Mouse (Mus musculus) adrenal gland, postnatal 4 days (tissue): ENCODE data around the gene Crispld2. TPM values are rescaled to one million over a fixed set of nuclear protein-coding genes. Genes with fewer than 3 reads are reported as not detected.

Source experiments
- DNase-seq, 2 experiments: peaks; one replicate each; pipeline ENCODE4 v3.0.0; 2021 to 2022; ENCODE audit warnings: low spot score in 2 of 2, mixed read lengths in 2 of 2
- total RNA-seq, 2 experiments: library from RNA; stranded (reverse); gene quantifications; 2 replicates each; pipeline ENCODE4 v1.2.3; 2021

Gene Crispld2
- total RNA-seq, 2 experiments from 2014 or later: 9.9 to 11.7 TPM

DNA sequence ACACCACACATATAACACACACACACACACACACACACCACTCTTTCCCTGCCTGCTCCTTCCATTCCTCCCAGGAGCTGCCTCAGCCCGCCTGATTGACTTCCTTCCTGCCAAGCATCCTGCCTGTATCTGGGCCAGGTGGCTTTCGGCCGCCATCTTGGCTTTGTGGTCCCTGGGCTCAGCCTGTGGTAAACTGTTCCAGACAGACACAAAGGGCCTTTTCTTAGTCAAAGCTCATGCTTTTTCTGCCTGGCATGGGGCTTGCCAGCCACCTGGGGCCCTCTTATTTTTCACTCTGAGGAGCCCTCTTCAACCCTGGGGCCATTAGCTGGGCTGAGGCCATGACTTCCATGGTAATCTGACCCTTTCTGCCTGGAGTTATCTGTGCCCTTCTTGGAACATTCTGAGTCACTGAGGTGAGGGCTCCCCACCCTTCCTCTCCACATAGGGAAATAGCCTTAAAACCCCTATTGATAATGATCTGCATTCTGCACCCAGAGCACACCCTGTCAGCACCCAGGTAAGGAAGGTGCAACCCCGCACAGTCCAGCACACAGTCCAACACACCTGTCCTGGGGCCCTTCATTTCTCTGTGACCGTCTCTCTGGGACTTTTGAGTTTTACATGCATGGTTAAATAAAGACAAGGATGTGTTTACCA lies 40.4 kb downstream of the Crispld2 start:
- no peak for DNase-seq

DNA sequence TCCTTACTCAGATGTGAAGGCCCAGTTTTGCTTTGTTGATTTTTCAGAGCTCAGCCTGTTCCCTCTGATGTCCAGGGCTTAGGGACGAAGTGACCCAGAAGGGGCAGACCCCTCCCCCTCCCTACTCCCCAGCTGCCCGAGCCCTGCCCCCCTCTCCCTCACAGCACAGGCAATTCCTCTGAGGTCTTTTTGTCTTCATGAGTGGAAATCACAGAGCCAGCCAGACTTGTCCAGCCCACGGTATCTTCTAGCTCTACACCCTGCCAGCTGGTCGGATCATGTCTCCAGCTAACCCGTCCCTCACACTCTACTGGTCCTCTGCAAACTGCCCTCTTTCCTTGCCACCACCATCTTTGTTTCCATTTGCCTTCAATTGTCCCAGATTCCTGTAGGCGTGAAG lies 42.2 kb downstream of the Crispld2 start:
- DNase-seq: no peak

DNA sequence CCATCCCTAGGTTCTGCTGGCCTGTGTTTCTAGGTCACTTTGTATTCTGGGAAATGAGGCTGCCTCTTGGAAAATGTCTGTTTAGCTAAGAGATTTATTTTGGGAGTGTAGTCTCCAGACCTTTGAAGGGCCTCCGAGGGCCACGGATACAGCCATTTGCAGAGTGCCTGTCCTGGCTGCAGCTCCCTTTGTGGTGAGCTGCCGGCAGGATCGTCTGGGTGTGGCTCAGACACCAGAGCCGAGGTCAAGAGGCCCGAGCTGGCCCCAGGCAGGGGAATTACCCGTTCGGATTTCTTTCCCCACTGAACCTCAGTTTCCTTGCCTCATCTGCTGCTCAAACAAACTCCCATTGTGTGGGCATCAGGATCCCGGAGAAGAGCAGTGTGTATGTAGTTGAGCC lies 43.9 kb downstream of the Crispld2 start:
- DNase-seq: no peak

DNA sequence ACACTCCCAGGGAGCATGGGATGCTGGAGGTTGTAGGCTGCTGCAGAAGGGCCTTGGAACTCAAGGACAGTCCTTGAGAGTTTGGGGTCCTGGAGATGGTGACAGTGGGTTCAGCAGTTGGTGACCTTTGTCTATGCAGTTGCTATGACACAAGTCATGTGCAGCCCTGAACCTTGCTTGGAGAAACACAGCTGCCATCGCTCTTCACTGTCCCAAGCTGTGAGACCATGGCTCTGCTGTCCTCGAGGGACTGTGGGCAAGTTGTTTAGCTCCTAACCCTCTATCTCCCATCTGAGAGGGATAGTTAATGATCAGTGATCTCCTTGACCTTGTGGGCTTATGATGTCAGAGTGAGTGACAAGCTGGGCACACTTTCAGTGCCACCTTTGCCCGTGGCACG lies 44.3 kb downstream of the Crispld2 start:
- no peak for DNase-seq

DNA sequence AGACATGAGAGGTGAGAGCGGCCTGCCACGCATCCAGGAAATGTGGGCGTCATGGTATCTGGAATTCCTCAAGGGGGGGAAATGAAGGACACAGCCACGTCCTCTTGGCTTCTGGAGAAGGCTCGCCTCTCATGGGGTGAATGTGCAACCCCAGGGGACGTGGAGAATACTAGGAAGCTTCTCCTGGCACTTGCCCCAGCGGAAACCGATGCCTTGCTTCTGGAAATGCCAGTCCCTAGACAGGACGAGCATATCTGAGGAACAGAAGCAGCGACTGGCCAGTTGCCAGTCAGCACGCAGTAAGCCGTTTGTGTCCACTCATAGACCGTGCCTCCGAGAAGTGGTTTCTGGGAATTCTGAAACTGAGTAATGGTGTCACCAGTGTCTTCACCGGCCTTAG lies 45.0 kb downstream of the Crispld2 start:
- no peak for DNase-seq

DNA sequence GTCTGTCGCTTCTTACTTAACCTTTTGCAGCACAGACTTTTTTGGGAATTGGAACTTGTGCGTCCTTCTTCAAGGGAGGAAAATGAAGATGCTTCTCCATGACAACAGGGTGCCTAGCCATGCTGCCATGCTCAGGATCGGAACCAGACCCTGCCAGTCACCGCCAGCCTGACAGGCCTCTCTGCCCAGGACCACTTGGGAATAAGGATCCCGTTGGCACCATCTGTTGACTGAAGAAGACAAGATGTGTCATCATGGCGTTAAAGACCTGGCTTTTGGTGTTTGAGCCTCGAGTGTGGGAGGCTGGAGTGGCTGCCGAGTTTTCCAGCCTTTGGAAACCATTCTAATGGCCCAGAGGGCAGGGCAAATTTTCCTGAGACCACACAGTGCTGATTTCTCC lies 45.4 kb downstream of the Crispld2 start:
- DNase-seq: no peak

DNA sequence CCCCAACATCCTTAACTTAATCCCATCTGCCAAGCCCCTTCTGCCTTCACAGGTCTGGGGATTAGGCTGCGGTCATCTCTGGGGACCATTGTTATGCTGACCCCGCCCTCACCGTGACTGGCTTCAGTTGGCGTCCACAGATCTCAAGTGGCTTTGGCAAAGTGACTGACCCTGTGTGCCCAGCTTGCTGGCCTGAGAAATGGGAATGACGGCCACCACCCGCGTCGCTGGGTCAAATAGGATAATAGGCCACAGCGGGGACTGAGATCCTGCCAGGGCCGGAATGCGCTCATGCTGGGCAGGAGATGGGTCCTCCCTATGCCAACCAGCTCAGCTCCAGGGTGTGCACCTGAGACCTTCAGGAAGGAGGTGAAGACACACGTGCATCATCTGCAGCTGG lies 46.5 kb downstream of the Crispld2 start:
- DNase-seq: no peak

DNA sequence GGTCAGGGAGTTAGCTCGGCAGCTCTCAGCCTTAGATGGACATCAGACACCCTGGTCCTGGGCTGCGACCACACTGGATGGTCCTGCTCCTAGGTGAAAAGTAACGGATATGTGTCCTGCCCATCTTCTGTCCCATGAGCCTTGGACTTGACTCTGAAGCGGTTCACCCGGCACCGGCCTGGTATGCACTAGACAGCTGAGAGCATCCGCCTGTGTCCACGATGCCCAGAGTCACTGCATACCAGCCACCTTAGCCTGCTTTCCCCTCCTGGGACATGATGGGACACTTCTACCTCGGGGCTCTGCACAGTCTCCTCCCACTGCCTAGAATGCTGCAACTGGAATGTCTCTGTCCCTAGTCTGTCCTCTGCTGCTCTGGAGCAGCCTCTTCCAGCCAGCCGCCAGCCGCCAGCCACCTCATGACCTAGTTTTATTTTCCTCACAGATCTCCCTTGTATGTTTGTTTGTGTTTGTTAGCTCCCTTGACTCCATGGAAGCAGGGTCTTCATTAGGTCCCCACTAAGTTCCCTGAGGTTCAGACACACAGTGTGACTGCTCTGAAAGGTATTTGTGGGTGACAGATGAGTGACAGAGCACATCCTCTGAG lies 47.2 kb downstream of the Crispld2 start:
- DNase-seq: no peak

DNA sequence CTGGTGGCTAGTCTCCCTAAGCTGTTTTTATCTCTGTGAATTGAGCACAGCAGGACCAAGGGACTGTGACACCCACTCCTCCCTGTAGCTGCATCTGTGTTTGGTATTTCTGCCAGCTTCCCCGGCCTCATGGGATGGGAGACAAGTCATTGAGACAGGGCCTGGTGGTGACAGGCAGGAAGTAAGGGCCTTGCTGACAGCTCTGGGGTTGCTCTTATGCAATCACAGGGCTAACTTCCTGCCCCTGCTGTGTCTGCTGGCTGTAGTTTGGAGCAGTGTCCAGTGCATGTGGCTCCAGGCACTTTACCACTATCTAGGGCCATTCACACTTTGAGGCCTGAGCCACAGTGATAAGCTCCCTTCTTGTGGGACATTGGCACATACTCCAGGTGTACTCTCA lies 48.6 kb downstream of the Crispld2 start:
- DNase-seq: no peak

DNA sequence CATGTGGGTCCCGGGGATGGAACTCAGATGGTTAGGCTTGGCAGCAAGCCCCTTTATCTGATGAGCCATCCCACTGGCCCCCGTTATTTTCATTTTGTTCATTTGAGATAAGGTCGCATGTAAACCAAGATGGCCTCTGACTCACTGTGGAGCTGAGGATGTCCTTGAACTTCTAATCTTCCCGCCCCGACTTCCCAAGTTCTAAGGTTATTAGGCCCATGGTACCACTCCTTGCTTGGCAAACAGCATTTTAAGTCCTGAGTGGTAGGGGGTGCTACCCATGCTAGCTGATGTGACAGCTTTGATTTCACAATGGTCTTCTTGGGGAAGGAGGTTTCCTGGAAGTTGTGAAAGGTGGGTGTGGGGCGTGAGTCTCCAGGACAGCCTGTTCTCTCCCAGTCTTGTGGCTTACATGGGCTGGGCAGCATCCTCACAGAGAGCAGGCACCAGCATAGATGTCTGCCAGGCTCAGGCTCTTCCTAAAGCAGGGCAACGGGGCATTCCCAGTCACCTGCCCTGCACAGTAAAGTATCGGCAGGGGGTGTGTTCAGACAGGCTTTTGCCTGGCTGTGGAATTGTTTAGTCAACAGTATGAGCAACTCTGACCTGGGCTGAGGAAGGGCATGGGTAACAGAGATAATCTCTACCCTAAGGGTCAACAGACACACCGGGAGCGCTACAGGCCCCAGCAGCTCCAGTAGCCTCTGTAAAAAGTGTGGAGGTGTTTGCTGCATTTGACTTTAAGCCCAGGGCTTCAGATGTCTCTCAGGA lies 50.5 kb downstream of the Crispld2 start:
- DNase-seq: no peak

DNA sequence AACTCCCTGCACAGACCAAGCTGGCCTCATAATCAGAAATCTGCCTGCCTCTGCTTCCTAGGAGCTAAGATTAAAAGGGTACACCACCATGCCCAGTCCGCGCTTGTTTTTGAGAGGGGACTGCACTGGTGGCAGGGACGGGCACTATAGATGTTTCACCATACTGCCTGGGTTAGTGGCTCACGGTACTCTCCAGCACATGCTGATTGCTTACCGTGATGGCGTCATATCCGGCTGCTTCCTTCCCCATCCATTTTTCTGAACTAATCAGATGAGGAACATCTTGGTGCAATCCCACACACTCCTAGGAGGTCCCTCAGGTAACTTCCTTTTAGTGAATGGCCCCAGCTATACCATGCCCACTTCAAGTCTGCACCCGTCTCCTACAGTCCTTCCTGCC lies 52.7 kb downstream of the Crispld2 start:
- DNase-seq: no peak

DNA sequence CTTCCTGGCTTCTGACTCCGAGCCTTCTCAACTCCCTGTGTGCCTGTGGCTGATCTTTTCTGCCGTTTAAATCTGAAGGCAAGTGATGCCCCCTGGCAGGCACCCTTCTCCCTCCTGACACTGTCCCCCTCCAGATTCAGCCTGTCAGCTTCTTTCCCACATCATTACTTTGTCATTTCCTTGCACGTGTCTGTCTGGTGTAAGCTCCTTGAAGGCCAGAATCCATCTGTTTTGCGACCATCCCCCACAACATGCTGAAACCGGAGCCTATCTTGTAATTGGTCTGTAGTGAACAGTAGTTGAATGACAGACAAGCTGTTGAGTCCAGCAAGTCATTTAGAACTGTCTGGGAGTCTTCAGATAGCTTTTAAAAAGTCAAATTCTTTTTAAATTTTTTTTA lies 53.2 kb downstream of the Crispld2 start:
- no peak for DNase-seq

DNA sequence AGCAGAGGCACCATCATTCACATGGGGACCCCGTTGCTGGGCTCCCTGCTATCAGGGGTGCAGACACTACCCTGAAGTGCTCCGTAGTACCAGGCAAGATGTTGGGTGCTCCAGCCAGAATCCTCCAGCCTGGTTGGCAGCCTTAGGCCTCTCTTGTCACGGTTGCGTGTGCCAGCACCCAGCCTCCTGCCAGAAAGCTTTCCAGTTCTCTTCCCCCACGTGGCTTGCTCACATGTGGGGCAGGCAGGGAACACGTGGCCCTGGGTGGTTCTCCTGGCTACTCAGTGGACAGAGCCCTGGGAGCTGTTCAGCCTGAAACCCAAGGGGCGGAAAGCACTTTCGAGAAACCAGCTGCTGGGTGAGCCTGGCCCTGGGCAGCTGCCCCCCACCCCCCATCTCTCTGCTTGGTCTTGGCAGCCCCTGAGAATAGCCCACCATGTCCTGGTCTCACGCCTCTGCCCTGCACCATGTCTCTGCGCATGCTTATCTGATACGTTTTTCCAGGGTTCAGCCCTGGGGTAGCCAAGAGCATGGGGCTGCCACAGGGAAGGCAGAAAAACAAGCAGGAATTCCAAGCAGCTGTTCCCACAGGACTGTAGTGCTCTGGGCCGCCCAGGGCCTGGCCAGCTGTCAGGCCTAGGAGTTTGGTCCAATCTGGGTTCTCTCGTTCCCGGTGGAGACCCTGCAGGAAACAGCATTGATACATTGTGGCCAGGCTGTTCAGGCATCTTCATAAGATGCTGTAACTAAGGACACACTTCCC lies 54.2 kb downstream of the Crispld2 start:
- no peak for DNase-seq

DNA sequence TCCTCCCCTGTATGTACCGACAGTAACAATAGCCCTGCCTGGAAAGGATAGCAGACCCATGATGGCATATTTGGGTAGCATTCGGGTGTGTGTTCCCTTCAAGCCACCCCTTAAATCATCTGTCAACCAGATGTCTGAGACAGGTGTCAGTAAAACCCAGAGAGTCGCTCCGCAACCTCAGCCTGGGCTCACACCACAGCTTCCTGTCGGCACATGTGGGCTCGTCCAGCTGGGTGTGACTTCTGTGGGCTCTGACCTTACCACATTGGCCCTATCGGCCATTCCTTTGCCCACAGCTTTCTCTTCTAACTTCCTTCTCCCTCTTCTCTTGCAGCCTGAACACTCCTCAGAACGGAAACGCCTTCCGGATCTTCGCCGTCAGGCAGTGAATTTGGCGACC lies 57.7 kb downstream of the Crispld2 start:
- no peak for DNase-seq

DNA sequence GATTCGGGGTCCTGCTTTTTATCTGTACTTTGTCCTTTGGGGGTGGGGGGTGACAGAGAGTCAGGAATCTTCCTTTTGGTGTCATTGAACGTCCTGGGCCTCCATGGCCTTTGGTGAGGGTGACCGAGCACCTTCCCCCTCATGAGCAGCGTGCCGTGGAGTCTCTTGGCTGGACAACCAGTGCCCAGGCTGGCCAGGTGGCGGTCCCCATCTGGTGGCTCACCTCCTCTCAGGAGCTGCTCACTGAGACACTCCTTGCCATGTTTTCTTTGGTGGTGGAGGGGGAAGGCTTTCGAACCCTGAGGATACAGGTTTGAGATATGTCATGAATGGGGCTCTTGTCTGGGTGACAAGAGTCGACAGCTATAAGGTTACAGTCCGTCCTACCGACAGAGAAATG lies 58.1 kb downstream of the Crispld2 start:
- DNase-seq: no peak

DNA sequence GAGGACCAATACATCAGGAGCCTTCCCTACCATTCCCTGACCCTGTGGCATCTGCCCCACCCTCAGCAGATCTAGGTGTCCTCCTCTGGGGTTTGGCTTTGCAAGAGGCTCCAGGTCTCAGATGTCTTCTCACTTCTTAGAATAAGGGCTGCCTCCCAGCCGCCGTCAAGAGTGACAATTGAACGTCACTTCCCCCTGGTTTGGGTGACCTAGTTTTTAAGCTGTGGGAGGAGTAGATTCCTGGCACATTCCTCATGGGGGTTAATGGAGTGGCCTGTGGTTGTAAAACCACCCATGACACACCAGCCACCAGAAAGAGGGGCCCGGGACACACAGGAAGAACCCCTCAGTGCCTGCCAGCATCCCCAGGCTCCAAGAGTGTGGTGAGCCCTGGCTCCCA lies 58.8 kb downstream of the Crispld2 start:
- DNase-seq: no peak

DNA sequence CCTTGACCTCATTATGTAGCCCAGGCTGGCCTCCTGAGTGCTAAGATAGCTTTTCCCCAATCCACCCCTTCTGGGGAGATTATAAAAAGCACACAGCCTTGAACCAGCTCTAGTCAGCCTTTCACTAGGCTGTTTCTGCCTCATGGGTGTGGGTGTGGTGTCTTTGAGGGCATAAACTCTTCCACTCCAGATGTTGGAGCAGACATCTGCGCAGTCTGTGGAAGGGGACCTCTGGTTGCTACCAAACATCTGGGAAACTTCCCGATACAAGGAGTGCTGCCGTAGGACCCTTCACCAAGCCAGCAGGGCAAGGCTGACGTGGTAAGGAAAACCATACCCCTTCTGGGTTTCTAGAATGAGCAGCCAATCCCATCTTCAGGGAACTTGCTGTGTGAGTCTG lies 59.7 kb downstream of the Crispld2 start:
- no peak for DNase-seq

DNA sequence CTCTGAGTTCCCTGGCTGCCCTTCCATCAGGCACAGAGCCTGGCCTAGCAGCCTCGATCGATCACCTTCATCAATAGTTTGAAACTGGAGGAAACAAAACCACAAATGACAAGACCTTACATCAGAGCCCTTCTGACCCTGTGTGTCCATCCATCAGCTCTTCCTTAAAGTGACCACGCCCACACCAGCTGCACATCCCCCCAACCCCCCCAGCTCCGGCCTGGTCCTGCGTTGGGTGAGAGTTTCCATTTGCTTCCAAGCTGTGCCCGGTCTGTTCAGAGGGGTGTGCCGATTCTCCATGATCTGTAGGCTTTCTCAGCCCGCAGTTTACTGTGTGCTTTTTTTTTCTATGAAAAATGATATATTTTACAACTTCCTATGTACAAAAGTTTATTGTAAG lies 60.1 kb downstream of the Crispld2 start:
- DNase-seq: no peak

DNA sequence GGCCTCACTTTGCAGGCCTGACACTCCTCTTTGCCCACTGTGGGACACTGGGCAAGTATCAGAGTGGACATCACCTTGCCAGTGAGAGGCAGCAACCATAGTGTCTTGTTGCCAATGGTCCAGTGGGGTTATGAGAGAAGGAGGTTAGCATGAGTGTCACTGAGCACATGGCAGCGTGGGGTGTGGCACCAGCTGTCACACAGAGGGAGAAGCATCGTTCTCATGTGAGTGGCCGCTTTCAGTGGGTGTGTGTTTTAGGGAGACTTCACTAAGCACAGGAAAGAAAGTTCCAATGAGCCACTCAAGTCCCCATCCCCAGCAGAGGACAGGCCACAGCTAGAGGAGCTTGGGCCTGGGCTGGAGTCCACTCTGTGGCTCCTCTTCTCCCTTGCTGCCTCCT lies 62.6 kb downstream of the Crispld2 start:
- DNase-seq: no peak

DNA sequence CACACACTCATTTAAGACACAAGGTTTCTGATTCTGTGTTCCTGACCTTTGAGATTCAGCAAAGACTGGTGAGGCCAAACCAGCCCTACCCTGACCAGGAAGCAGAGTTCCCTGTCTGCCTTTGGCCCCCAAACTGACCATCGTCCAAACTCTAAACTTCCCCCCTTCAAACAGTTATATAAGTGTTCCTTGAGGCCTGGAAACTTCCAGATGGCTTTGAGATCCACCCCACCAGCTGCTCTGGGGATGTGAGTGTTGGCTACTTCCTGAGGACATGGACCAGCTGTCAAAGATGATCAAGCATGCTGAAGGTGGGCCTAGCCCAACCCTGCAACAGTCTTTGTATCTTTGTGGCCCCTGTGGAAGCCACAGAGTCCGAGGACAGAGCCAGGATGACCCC lies 64.8 kb downstream of the Crispld2 start:
- no peak for DNase-seq

DNA sequence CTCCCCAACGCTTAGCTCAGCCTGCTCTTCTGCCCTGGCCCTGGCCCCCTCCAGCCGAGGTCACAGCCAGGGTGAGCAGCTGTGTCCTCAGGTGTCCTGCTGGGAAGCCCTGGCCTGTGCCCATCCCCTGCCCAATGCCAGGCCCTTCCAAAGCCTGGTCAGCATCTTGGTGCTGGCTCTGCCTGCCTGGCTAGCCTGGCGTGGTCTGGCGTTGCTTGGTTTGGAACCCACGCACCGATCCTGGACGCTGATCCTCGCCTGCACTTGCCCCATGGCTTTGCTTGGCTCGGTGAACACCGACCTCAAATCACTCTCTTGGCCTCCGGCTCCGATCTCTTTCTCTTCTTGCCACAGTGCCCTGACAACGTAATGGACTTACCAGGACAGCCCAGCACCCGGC lies 70.5 kb downstream of the Crispld2 start:
- no peak for DNase-seq

DNA sequence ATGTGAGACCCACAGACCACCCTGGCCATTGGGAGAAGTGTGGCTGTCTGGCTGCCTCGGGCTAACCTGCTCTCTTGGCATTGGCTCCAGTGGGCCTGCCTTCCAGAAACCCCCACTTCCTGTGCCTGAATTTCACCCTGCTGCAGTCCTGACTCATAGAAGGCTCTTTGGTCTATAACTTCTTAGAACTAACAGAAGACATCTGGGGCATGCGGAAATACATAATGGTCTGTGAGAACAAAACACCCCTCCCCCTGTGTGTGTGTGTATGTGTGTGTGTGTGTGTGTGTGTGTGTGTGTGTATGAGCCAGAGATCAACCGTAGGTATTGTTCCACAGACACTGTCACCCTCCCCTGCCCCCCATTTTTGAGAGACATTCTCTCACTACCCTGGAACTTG lies 71.1 kb downstream of the Crispld2 start:
- DNase-seq: no peak
